Mouse (Mus musculus): ENCODE results near the gene Atp5d. TPM values are rescaled to one million over a fixed set of nuclear protein-coding genes. Genes with fewer than 3 reads are reported as not detected.

Gene Atp5d
- polyA plus RNA-seq, 1 experiment from 2014 or later, result 454 TPM

DNA sequence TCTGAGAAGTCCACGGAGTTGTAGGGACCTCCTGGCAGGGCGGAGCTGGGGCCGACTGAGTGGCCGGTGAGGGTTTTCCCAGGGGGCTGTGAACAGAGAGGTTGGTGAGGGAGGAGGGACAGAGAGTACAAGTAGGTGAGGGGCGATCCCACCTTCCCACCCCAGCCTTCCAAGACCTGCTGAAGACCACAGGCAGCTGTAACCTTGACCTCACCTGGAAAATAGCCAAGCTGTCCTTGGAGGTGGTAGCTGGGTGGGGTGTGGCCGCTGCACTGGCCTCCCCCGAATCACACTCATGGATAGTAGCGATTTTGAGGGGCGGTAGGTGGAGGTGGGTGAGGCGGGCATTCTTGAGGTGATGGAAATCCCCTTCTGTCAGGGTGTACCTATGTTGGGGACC lies 3.3 kb upstream of the Atp5d start:
- H3K9me3 ChIP-seq (replicated peaks; ENCODE audit: control insufficient read depth, low read length, poor library complexity, severe bottlenecking), result no peaks in the 10 kb centered on the region
- no peak for ATAC-seq
- H3K27ac ChIP-seq (ENCODE audit: low read length), result no peak overlapping the region
- H3K27me3 ChIP-seq (ENCODE audit: control insufficient read depth, insufficient read depth, low read depth, low read length), result no peaks in the 10 kb centered on the region
- 90% methylated on average over 10 of the region's 10 CpGs for WGBS
- peaks cover 37% of the 10 kb centered on the region for H3K36me3 ChIP-seq (ENCODE audit: control insufficient read depth, insufficient read depth, low read length)
- no peak overlapping the region for H3K9ac ChIP-seq (ENCODE audit: low read depth, low read length)
- no peak overlapping the region for H3K4me3 ChIP-seq (ENCODE audit: low read depth, low read length)
- peaks cover 17% of the 10 kb centered on the region for H3K4me1 ChIP-seq (ENCODE audit: control insufficient read depth, insufficient read depth, low read length)
- H3K4me2 ChIP-seq (ENCODE audit: low read length), result no peak overlapping the region

DNA sequence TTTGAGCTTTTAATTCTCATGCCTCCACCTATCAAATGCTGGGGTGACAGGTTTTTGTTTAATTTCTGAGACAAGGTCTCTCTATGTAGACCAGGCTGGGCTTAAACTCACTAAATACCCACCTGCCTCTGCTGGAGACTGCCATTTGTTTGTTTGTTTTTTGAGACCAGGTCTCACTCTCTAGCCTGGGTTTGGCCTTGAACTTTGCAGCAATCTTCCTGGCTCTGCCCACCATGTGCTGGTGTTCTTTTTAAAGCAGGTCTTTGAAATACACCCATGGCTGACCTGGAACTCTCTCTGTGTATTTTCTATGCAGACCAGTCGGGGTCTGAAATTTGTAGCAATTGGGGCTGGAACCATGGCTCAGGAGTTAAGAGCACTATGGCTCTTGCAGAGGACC lies 2.8 kb upstream of the Atp5d start:
- Histone ChIP-seq H3K27ac (ENCODE audit: low read length) (no peak overlapping the region), H3K9ac (ENCODE audit: low read depth, low read length) (no peak overlapping the region; the same call in 1 of the 2 replicates), H3K4me3 (ENCODE audit: low read depth, low read length) (no peak overlapping the region), H3K9me3 (replicated peaks; ENCODE audit: control insufficient read depth, low read length, poor library complexity, severe bottlenecking) (no peaks in the 10 kb centered on the region), H3K4me2 (ENCODE audit: low read length) (no peak overlapping the region), H3K36me3 (ENCODE audit: control insufficient read depth, insufficient read depth, low read length) (peaks cover 37% of the 10 kb centered on the region), H3K27me3 (ENCODE audit: control insufficient read depth, insufficient read depth, low read depth, low read length) (no peaks in the 10 kb centered on the region), H3K4me1 (ENCODE audit: control insufficient read depth, insufficient read depth, low read length) (peaks cover 18% of the 10 kb centered on the region)
- WGBS, result 93% methylated on average over 1 of the region's 1 CpGs
- no peak for ATAC-seq

DNA sequence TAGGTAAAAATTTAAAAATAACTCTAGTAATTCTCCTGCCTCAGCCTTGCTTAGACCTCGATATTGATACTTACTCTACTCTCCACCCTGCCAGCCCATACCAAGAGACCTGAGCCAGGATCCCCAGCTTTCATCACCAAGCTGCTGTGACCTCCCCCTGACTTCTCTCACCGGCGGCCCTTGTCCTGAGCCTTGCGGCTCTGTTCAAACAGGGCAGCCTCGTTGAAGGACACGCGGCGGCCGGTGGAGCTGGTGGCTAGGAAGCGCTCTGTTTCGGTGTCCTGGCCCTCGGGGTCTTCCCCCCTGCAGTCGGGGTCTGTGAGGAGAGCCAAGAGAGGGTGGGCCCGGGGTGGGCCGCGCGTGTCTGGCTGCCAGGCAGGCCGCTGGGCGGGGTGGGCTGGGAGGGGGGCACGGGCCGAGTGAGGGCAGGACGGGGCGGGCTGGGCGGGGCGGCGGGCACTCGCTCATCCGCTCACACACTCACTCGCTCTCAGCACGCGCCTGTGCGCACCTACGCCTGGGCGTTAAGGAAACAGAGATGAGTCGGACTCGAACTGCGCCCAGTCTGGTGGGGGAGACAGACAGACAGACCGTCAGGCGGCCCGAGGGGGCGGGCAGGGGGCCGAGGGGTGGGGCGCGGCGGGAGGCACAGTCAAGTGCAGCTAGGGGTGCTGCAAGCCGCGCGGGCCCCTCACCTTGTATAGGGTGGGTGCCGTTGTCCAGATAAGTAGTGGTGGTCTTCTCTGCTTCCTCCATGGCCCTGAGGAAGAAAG lies 2.1 kb upstream of the Atp5d start:
- ATAC-seq, result no peak
- Histone ChIP-seq H3K27ac (ENCODE audit: low read length) (peak overlapping the region; percentile 96), H3K4me3 (ENCODE audit: low read depth, low read length) (peak overlapping the region; percentile 70), H3K27me3 (ENCODE audit: control insufficient read depth, insufficient read depth, low read depth, low read length) (no peaks in the 10 kb centered on the region), H3K4me2 (ENCODE audit: low read length) (peak overlapping the region; percentile 86), H3K9me3 (replicated peaks; ENCODE audit: control insufficient read depth, low read length, poor library complexity, severe bottlenecking) (no peaks in the 10 kb centered on the region), H3K36me3 (ENCODE audit: control insufficient read depth, insufficient read depth, low read length) (peaks cover 37% of the 10 kb centered on the region), H3K4me1 (ENCODE audit: control insufficient read depth, insufficient read depth, low read length) (peaks cover 22% of the 10 kb centered on the region), H3K9ac (ENCODE audit: low read depth, low read length) (peak overlapping the region; percentile 94)
- 12% methylated on average over 38 of the region's 49 CpGs for WGBS

DNA sequence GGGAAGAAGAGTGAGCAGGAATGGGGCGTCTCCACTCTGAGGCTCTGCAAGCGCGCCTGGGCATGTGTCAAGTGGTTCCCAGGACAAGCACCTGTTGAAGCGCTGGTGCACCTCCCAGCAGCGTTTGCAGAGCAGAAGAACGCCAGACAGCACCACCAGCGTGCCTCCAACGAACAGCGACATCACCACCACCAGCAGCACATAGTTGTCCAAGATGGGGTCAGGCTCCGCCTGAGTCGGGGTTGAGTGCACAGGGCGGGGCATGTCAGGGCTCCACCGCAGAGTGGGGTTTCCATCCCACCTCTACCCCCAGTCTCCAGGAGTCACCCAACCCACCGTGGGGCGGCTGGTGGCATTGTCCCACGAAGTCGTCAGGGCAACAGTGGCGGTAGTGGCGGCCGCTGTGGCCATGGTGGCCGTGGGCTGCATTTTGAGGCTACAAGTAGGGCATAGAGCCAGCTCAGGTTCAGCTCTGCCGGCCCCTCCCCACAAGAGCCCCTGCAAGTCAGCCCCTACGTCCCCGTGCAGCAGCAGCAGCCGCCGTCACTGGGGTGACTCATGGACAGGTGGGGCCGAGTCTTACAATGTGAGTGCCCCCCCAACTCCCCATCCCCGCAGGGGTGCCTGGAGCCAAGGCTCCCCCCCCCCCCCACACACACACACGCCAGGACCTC lies 1.3 kb upstream of the Atp5d start:
- H3K4me2 ChIP-seq (ENCODE audit: low read length), result peak overlapping the region; percentile 86
- peak overlapping the region; percentile 70 for H3K4me3 ChIP-seq (ENCODE audit: low read depth, low read length)
- peak overlapping the region; percentile 94 for H3K9ac ChIP-seq (ENCODE audit: low read depth, low read length)
- H3K9me3 ChIP-seq (replicated peaks; ENCODE audit: control insufficient read depth, low read length, poor library complexity, severe bottlenecking), result no peaks in the 10 kb centered on the region
- ATAC-seq, result no peak
- peaks cover 22% of the 10 kb centered on the region for H3K4me1 ChIP-seq (ENCODE audit: control insufficient read depth, insufficient read depth, low read length)
- H3K36me3 ChIP-seq (ENCODE audit: control insufficient read depth, insufficient read depth, low read length), result peaks cover 33% of the 10 kb centered on the region
- 4% methylated on average over 28 of the region's 29 CpGs for whole genome bisulfite sequencing
- H3K27ac ChIP-seq (ENCODE audit: low read length), result peak overlapping the region; percentile 96
- no peaks in the 10 kb centered on the region for H3K27me3 ChIP-seq (ENCODE audit: control insufficient read depth, insufficient read depth, low read depth, low read length)

DNA sequence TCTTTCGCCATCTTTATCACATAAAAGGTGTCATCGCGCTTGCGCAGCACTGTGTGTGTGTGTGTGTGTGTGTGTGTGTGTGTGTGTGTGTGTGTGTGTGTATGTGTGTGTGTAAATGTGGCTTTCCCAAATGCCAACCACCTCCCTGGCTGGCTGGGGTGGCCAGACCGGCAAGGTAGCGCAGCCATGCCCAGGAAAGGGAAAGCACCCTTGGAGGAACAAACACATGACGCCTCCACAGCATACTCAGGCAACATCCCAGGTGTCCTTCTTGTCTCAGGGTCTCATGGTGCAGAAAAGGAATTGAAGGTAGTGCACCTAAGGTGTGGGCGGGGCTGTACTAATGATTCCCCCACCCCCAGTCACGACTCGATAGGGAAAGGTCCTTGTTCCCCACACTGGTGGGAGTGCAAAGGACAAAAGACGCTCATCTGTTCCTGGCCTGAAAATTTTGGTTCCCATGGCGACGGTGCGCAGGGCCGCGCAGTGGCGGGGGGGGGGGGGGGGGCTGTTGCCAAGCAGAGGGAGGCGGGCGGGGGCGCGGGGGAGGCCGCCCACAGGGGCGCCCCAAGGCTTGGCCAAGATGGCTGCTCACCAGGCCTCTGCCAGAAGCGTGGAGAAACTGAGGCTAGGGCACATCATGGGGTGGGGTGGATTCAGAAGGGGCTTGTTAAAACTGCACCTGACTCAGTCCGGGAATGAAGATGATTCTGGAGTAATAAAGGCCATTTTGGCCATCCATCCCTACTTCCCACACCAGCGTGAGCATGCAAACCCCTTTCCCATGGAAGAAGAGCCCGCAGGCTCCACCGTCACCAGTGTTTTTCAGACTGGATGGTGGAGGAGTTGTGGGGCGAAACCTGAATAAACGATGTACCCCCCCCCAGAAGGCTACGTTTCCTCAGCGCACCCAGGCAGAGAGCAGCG lies 543 bp upstream of the Atp5d start:
- Histone ChIP-seq H3K4me2 (ENCODE audit: low read length) (peak overlapping the region; percentile 86), H3K27me3 (ENCODE audit: control insufficient read depth, insufficient read depth, low read depth, low read length) (no peaks in the 10 kb centered on the region), H3K4me1 (ENCODE audit: control insufficient read depth, insufficient read depth, low read length) (peaks cover 26% of the 10 kb centered on the region), H3K4me3 (ENCODE audit: low read depth, low read length) (peak overlapping the region; percentile 70), H3K9ac (ENCODE audit: low read depth, low read length) (peak overlapping the region; percentile 94), H3K9me3 (replicated peaks; ENCODE audit: control insufficient read depth, low read length, poor library complexity, severe bottlenecking) (no peaks in the 10 kb centered on the region), H3K27ac (ENCODE audit: low read length) (peak overlapping the region; percentile 96), H3K36me3 (ENCODE audit: control insufficient read depth, insufficient read depth, low read length) (peaks cover 27% of the 10 kb centered on the region)
- WGBS, result under 1% methylated on average over 25 of the region's 33 CpGs
- ATAC-seq, result no peak

DNA sequence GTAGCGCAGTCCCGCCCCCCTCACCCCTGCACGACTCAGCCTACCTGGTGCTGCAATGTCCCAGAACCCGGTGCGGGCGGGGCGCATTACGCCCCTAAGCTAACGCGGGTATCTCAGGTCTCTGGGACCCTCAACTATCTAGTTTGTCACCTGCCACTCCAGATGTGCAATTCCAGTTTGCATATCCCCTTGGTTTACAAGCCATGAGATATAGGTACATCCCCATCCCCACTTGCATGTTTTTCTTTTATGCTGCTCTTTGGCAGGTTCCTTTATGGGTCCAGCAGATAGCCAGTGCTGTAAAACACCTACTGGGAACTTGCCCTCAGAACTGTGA lies 975 bp downstream of the Atp5d start:
- Histone ChIP-seq H3K4me2 (ENCODE audit: low read length) (peak overlapping the region; percentile 86), H3K9ac (ENCODE audit: low read depth, low read length) (peak overlapping the region; percentile 94), H3K27ac (ENCODE audit: low read length) (peak overlapping the region; percentile 96), H3K36me3 (ENCODE audit: control insufficient read depth, insufficient read depth, low read length) (peaks cover 21% of the 10 kb centered on the region), H3K27me3 (ENCODE audit: control insufficient read depth, insufficient read depth, low read depth, low read length) (no peaks in the 10 kb centered on the region), H3K4me3 (ENCODE audit: low read depth, low read length) (peak overlapping the region; percentile 70), H3K4me1 (ENCODE audit: control insufficient read depth, insufficient read depth, low read length) (peaks cover 34% of the 10 kb centered on the region), H3K9me3 (replicated peaks; ENCODE audit: control insufficient read depth, low read length, poor library complexity, severe bottlenecking) (no peaks in the 10 kb centered on the region)
- under 1% methylated on average over 10 of the region's 10 CpGs for WGBS
- ATAC-seq, result no peak

DNA sequence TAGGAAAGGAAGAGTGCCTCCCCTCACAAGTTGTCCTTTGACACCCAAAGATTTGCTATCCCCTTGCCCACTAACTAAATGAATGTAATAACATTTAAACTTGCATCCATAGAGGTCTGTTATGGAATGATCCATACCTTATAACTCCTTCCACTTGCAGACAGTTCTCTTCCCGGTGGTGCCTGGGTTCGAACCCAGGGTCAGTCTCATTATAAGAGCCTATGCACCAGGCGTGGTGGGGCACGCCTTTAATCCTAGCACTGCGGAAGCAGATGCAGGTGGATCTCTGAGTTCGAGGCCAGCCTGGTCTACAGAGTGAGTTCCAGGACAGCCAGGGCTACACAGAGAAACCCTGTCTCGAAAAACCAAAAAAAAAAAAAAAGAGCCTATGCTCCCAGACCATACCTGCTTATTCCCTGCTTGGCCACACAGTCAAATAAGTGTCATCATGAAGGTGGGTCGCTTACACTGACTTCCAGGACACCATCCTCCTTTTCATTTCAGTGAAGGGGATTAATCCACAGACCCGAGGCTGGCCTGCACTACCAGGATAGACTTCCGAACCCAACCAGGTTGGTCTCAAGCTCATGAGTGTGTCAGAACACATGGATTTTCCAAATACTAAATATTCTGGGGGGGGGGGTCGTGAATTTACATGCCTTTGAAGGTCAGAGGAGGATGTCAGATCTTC lies 1.7 kb downstream of the Atp5d start:
- Histone ChIP-seq H3K4me3 (ENCODE audit: low read depth, low read length) (no peak overlapping the region), H3K27ac (ENCODE audit: low read length) (peak overlapping the region; percentile 96), H3K27me3 (ENCODE audit: control insufficient read depth, insufficient read depth, low read depth, low read length) (no peaks in the 10 kb centered on the region), H3K4me1 (ENCODE audit: control insufficient read depth, insufficient read depth, low read length) (peaks cover 34% of the 10 kb centered on the region), H3K9ac (ENCODE audit: low read depth, low read length) (no peak overlapping the region), H3K4me2 (ENCODE audit: low read length) (no peak overlapping the region), H3K36me3 (ENCODE audit: control insufficient read depth, insufficient read depth, low read length) (peaks cover 18% of the 10 kb centered on the region; the same call in 1 of the 2 replicates), H3K9me3 (replicated peaks; ENCODE audit: control insufficient read depth, low read length, poor library complexity, severe bottlenecking) (no peaks in the 10 kb centered on the region)
- ATAC-seq, result no peak
- 75% methylated on average over 11 of the region's 11 CpGs for WGBS

DNA sequence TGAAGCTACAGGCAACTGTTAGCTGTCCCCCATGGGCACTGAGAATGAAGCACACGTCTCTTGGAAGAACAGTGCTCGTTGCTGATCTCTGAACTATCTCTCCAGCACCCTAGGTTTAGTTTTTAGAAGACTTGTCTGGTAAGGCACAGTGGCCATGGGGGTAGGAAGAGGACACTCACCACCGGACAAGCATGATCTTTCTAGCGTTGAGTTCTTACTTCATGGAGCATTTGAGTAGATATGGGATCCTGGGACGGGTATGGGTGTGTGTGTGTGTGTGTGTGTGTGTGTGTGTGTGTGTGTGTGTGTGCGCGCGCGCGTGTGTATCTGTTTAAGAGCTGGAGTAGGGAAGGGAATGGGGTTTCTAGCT lies 2.2 kb downstream of the Atp5d start, which contains the start of gene Cbarp:
Gene Cbarp, minus strand, starts transcription at position 170 of the 370 bp plus-strand sequence.
- H3K4me2 ChIP-seq (ENCODE audit: low read length), result peak within 1 kb of the TSS; percentile 97
- 66% methylated on average over 10 of the region's 10 CpGs for WGBS
- H3K36me3 ChIP-seq (ENCODE audit: control insufficient read depth, insufficient read depth, low read length), result peaks cover 17% of the 10 kb centered on the region; the same call in 1 of the 2 replicates
- peak within 1 kb of the TSS; percentile 36 for H3K9ac ChIP-seq (ENCODE audit: low read depth, low read length)
- peak within 1 kb of the TSS; percentile 81 for H3K4me3 ChIP-seq (ENCODE audit: low read depth, low read length)
- no peak for ATAC-seq
- H3K4me1 ChIP-seq (ENCODE audit: control insufficient read depth, insufficient read depth, low read length), result peaks cover 34% of the 10 kb centered on the region
- H3K27ac ChIP-seq (ENCODE audit: low read length), result peak within 1 kb of the TSS; percentile 96
- H3K9me3 ChIP-seq (replicated peaks; ENCODE audit: control insufficient read depth, low read length, poor library complexity, severe bottlenecking), result no peaks in the 10 kb centered on the region
- H3K27me3 ChIP-seq (ENCODE audit: control insufficient read depth, insufficient read depth, low read depth, low read length), result no peaks in the 10 kb centered on the region
